Mouse (Mus musculus): ENCODE results near the gene Bahcc1. TPM values are rescaled to one million over a fixed set of nuclear protein-coding genes. Genes with fewer than 3 reads are reported as not detected.
A peak's percentile ranks its signal among the peaks of the same experiment; 100 is the strongest.

The Bahcc1 gene
- total RNA-seq, 2 experiments from 2014 or later = 19.7 to 20.6 TPM

DNA sequence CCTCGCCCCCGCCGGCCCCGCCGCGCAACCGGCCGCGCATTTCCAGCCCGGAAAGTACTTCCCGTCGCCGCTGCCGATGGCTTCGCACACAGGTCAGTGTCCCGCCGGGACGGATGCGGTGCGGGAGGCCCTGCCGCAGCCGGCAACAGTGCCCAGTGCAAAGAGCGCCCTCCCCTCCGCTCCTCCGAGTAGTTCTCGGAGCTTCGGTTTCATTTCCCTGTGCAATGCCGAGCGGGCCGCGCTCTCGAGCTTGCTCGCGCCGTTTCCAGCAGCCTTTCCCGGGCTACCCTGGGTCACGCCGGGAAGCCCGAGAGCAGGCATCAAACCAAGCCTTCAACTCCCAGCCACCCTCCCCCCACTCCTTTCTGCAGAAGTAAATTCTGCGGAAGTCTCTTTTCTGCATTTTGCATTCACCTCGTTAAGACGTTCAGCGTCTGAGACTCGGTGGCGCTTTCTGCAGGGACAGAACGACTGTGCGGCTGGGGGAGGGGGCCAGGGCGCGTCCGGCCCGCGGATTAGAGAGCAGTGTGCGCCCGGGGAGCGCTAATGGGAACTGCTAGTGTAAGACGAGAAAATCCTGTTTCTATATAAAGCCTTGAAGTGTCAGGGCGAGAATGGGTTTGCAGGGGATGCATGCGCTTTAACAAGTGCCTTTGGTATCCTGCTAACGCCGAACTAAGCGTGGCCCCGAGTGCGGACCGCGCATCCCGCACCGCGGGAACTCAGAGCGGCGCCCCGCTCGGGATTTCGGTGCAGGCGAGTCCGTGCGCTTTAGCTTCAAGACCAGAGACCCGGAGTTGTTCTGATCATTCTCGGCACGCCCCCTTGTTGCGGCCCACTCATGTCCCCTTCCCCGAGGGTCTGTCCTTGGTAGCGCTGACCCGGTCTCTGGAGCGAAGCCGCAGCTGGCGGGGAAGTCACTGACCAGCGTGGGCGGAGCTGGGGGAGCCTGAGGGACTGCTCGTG, 4.7 kb downstream of the Bahcc1 start:
- intact Hi-C loops (cut with DNase I) = loop anchor here (2.0 kb wide), 1 partner anchor 69 kb away; no protein-coding TSS in a partner anchor
- DNase-seq (ENCODE audit: extremely low spot score in 1 of 2, low spot score in 2 of 2) = peak in 1 of 2 experiments; percentile 78

DNA sequence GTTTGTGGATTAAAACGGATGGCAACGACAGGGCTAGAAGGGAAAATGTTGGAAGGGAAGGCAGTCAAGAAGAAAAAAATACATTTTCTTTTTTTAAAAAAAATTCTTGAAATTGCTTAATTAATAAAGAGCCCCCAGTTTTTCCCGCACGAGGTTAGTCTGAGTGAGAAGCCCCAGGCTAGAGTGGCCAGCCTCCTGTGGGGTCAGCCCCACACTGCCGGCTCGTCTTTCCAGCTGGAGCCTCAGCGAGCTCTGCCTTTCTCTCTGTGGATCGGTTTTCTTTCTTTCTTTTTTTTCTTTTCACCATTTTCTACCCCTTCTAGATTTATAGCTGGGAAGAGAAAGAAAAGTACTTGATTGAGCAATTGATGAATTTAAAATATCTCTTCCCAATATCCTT, 5.6 kb downstream of the Bahcc1 start:
- no peak for DNase-seq (ENCODE audit: extremely low spot score in 1 of 2, low spot score in 2 of 2)
- intact Hi-C loops (cut with DNase I) = no loop called here

DNA sequence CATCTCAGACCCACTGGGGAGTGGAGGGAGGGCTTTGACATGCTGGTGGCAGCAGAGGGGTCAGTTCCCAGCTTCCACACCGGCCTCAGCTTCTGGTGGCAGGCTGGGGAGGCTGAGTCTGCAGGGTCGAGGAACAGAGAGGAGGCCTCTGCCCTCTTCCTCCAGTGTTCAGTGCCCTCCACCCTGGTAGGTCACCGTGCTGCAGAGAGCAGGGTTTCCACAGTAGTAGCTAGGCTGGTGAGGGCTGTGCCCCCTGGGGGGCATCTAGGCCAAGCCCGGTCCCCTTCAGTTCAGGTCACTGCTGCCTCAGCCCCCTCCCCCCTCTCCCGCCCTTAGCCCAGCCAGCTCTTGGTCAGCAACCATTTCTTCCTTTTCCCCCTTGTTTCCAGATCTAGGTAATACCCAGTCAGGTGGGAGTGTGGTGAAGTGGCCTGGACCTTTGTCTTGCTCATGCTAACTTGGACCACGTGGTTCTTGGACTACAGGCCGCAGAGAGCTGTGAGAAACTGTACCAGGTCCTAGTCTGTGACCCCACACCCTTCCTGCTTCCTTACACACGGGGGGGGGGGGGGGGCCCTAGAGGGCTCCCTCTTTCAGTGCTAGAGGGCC, 6.1 kb downstream of the Bahcc1 start:
- intact Hi-C loops (cut with DNase I) = no loop called here
- no peak for DNase-seq (ENCODE audit: extremely low spot score in 1 of 2, low spot score in 2 of 2)

DNA sequence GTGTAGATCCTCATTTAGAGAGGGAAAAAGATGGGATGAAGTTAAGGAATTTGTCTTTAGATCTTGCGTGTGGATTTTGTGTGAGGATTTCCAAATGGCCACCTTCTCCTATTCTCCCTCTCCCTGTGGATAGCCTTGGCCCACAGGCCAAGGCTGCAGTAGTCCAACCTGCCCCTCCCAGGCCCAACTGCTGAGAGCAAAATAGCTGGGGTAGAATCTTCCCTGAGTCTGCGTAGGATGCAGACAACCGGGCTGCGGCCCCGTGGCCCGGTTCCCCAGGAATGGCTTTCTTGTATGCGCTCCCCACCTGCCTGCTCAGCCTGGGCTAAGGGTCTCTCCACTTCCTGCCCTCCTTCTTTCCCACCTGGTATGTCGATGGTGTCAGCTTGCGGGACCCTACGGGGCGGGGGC, 6.8 kb downstream of the Bahcc1 start:
- no peak for DNase-seq (ENCODE audit: extremely low spot score in 1 of 2, low spot score in 2 of 2)
- intact Hi-C loops (cut with DNase I) = no loop called here

DNA sequence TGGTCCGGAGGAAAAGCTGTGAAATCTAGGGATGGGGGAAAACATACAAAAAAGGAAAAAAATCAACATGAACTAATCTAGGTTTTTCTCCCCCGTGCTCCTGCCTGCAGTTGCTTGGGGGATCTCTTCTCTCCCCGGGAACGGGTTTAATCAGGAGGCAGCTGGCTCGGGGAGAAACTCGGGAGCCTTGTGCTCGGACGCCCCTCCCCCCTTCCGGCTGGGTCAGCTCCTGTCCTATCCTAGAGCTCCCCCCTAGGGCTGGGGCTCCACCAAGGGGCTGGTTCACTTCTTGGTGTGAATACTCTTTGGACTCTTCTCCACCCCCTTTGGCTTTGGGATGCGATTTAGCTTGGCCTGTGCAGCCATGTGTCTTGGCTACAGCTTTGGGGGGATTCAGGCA, 7.5 kb downstream of the Bahcc1 start:
- peak in 1 of 2 experiments; percentile 95 for DNase-seq (ENCODE audit: extremely low spot score in 1 of 2, low spot score in 2 of 2)
- intact Hi-C loops (cut with DNase I) = no loop called here

DNA sequence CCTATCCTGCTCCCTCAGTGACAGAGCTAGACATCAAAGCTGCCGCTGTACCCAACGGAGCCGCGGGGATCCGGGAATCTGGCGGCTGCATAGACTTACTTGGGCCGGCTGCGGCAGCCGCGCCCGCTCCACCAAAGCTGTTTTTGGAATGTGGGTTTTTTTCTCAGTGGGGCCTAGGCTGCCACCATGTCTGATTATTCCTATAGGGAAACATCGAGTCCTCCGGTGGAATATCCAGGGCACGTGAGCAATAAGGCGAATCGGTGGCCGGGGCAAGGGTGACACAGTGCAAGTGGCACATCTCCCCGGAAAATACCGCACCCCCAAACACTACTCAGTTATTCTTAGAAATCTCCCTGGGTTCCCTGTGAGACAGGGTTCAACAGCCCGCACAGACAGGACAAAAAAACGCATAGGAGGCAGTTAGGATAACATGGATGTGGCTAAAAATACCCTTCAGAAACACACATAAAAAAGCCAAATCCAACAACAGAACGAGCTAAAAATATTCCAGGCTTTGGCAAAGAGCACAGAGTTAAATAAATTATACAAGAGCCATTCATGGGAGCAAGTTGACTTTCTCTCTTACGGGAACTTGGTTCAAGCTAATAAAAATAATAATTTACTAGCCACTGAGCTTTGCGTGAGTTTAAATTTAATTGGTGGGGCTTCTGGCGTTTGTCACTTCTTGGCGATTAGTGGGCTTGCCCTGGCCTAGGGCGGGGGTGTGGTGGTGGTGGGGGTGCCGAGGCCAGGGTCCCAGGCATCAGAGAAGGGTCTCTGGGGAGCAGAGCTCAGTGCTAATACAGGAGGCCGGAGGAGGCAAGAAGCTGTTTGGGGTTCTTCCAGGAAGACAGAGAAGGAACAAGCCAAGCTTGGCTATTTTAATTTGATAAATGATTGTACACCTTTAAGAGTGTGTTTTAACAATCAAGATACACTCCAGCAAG, 8.5 kb downstream of the Bahcc1 start:
- DNase-seq (ENCODE audit: extremely low spot score in 1 of 2, low spot score in 2 of 2) = peak in 1 of 2 experiments; percentile 74
- intact Hi-C loops (cut with DNase I) = no loop called here

DNA sequence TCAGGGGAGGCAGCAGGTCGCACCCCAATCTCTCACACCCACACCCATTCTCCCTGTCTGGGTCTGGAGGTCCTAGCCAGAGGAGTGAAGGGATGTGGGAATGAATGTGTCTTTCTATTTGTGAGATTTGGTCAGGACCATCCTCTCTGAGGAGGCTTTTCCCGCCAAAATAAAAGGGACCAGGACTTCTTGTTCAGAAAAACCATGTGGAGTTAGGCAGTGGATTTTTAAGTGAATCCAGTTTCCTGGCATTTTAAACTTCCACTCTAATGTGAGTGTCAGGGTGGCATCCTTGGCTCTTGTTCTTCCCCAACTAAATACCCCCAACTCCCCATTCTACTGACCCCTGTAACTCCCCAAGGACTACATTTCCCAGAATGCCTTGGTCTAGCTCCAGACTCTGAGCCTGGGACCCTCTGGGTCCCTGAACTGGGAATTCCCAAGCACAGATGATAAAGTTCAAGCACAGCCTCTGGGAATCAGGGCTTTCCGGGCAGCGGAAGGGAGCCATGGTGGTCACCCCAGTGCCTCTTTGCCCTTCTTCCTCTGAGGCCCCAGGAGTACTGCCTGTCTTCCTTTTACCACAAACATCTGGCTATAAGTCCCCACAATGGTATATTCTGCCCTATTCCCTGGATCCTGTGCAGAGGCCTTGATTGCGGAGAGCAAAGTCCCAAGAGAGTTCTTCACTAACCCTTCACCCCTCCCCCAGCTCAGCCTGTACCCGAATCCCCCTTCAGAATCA, 9.4 kb downstream of the Bahcc1 start:
- DNase-seq (ENCODE audit: extremely low spot score in 1 of 2, low spot score in 2 of 2) = no peak
- intact Hi-C loops (cut with DNase I) = loop anchor here (2.0 kb wide), 1 partner anchor 21 kb away; no protein-coding TSS in a partner anchor

DNA sequence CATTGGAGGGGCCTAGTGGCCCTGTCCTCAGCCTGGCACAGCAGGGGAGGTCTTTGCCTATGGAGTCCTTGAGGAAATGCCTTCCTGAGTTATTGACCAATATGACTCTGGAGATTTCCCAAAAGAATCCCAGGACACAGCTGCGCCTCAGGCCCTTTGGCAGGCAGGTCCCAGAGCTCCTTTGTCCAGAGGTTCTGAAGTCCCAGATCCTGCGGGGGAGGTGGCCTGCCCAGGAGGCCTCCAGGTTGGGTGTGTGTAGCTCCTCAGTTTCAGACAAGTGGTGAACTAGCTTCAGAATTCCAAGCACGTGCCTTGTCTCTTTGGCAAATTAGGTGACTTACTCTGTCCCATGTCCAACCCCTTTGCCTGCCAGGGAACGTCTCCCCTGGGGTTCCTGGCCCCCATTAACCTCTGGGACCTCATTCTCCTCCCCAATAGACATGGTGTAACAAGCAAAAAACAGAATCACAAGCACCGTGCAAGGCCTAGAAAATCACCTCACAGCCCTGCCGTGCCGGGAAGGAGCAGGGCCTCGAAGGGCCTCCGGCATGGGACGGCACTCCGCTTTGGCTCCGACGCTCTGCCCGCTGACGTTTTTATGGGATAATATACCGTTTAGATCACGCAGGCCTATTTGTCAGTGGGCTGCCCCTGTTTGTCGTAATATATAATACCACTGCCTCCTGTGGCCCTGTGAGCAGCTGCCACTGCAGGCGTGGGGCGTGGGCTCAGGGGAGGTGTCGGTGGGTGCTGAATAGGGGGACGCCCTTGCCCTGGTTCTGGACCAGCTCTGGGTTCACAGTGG, 10.2 kb downstream of the Bahcc1 start:
- intact Hi-C loops (cut with DNase I) = loop anchor here (2.0 kb wide), 1 partner anchor 20 kb away; no protein-coding TSS in a partner anchor
- DNase-seq (ENCODE audit: extremely low spot score in 1 of 2, low spot score in 2 of 2) = no peak

DNA sequence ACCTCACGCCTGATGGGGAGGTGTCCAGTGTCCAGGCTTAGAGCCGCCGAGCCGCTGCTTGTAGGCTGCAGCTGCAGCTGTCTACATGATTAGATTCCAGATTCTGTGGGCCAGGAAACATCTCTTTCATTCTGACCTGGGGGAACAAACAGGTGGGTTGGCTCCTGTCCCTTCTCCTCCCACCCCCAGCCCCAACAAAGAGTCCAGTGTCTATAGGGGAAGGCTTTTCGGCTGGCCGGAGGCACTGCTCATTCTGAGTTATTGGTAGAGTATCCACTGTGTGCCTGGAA, 10.7 kb downstream of the Bahcc1 start:
- intact Hi-C loops (cut with DNase I) = loop anchor here (2.0 kb wide), 1 partner anchor 19 kb away; no protein-coding TSS in a partner anchor
- no peak for DNase-seq (ENCODE audit: extremely low spot score in 1 of 2, low spot score in 2 of 2)

DNA sequence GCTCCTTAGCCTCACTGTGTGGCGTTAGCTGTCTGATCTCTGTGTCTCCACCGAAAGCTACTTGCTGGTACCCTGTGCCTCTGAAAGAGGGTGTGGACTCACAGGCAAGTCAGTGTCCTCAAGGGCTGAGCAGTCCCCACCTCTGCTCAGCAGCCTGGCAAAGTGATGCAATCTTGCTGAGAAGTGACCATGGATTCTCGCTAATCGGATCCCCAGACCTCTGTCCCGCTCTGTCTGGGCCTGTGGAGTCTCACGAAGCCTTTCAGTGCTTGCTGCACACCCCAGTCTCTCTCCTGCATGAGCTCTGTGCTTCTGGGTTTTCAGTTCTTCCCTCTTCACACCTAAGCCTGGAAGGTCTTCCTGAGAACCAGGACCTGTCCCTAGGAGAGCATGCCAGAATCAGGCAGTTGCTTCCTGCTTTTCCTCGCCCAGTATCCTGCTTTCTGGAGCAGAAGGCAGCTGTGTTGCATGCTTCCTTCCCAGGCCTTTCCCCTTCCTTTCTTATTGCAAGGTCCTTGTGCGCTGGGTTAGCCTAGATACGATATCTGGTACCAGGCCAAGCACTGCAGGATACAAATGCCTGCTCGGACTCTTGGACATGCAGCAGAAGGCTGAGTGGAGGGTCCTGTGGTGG, 15.5 kb downstream of the Bahcc1 start:
- no peak for DNase-seq (ENCODE audit: extremely low spot score in 1 of 2, low spot score in 2 of 2)
- intact Hi-C loops (cut with DNase I) = no loop called here

DNA sequence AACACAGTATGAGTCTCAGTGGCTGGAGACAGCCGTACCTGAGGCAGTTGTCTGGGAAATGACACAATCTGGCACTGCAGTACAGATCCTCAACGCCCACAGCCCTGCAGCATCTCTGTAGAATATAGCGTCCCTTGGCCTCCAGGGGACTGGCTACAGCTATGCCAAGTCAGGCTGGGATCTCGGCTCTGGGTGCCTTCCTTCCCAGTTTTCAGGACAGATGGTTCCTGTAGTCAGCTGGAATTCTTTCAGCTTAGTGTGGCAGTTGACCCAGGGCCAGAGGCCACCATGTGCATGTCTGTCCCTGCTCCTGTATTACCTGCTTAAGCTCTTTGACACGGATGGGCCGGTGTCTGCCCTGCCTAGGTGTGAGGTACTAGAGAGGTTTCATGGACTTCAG, 16.2 kb downstream of the Bahcc1 start:
- DNase-seq (ENCODE audit: extremely low spot score in 1 of 2, low spot score in 2 of 2) = no peak
- intact Hi-C loops (cut with DNase I) = no loop called here

DNA sequence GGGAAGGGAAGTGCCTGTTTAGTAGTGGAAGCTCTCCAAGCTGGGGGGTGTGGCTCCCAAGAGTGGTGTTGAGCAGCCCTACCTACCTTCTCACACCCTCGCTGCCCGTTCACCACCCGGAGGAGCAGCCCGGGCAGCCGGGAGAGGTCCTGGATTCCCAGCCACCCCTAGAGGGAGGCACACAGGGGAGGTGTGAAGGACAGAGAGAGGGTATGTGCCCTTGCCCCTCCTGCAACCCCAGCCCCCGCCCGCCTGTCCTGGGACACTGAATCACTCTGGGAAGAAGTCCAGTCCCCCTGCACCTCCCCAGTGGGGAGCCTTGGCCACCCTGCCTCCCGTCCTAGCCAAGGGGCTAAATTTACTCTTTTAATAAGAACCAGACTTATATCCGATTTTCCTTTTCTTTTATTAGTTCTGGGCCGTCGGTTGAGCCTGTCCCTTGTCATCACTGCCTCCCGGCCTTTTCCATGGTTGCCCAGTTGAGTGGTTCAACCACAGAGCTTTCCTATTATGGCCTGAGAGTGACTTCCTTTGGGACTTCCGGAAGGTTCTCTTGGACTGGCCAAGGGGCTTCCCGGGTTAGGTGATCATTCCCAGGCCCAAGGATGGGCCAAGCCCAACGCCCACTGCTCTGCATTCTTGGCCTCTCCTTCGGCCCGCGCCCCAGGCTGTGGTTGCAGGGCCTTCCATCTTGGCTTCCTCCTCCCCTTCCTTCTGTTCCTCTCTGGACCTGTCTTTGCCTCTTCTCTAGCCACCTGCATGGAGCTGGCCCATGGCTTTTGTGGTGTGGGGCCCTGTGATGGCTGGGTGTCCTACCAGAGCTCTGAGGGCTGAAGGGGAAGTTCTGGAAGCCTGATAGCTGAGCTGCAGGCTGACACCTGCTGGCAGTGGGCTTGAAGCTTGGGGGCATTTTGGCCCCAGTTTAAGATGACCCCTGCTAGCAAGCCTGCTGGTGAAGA, 18.5 kb downstream of the Bahcc1 start:
- intact Hi-C loops (cut with DNase I) = no loop called here
- DNase-seq (ENCODE audit: extremely low spot score in 1 of 2, low spot score in 2 of 2) = no peak

DNA sequence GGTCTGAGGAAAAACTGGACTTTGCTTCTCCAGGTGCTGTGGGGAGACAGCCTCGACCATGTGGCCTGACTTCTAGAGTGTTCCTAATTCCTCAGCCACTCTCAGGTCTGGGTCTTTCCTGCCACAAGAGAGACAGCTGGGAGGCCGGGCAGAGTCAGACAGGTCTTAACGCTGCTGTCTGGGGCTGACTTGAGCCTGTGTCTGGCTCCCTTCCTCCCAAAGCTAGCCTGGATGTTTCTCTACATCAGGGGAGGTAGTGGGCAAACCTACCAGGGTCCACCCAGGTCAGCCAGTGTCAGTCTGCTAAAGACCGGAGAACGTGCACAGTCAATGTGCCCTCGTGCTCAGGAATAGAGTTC, 19.2 kb downstream of the Bahcc1 start:
- intact Hi-C loops (cut with DNase I) = no loop called here
- no peak for DNase-seq (ENCODE audit: extremely low spot score in 1 of 2, low spot score in 2 of 2)

DNA sequence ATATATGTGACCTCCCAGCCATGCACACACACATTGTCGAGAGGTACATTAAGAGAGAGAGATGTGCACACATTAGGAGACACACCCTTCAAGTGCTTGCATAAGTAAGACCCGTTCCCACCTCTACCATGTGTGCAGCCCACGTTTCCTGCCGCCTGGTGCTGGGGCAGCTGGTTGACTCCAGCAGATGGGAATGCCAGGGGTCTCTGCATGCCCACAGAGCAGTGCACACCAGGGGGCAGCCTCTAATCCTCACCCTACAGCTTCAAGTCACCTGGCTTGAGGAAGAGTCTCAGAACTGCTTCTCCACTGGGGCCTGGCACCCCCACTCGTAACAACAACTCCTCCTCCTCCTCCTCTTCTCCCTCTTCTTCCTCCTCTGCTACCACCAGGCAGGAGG, 19.7 kb downstream of the Bahcc1 start:
- no peak for DNase-seq (ENCODE audit: extremely low spot score in 1 of 2, low spot score in 2 of 2)

DNA sequence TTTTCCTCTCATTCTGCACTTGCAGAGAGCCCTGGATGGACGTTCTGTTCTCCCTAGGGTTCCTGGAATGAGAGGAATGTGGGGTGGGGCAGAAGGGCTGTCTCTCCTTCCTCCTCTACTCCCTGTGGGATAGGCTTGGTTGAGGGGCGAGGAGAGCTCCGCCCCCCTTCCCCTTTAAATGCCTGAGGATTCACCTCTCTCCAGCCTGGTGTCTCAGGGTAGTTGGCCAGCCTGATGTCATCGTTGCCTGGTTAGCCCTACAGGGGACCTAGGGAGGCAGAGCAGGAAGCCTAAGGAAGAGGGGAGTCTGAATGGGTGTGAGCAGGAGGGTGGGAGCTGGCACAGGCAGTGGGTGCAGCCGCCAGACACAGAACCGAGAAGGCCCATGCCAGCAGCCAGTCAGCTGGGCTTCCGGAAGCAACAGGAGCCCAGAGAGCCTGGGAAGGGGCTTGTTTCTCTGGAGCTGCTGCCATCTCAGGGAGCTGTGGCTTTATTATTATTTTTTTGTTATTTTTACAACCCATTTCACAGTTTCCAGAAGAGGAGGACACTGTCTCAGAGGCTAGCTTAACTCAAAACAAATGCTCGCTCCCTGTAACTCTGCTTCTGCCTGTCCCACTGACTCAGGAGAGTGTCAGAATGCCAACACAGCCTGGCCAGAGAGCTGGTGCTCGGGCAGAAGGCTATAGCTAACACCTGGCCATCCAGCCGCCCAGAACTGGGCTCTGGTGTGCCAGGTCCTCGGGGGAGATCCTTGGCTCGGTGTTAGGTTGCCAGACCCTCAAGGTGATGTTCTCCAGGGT, 20.3 kb downstream of the Bahcc1 start:
- DNase-seq (ENCODE audit: extremely low spot score in 1 of 2, low spot score in 2 of 2) = no peak
- intact Hi-C loops (cut with DNase I) = no loop called here

More for the DNA sequence above, 19.7 kb downstream of the Bahcc1 start:
- intact Hi-C loops (cut with DNase I) = no loop called here
